Mouse (Mus musculus): ENCODE results near the gene Gm17584.
"Not testable (repeated sequence)": the region's sequence is repeated elsewhere in the genome, so short reads cannot be mapped to it uniquely, and the experiment has no call there.

Gene Gm17584

DNA sequence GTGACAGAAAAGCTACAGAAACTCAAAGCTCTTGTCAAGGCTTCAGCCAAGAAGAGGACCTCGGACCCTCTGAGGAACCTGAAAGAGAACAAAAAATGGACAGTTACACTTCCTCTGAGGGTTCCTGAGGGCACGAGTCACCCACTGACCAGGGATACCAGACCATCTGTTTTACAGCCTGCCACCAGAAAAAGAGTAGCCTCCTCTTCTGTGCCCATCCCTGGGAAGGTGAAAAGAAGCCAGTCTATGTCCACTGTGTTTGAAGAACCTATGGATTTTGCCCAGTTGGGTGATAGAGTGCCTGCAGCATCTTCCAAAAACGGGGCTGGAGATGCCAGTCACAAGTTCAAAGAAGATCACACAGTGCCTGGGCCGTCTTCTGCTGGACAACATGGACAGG, at the start of gene Gm17584:
Gene Gm17584 (plus strand): TSS at position 301 of the 400 bp plus-strand sequence.
- not testable (repeated sequence) for DNase-seq (ENCODE audit: low spot score)

Measured in urinary bladder, postnatal 14 days (tissue).